26 mouse cellular contexts compared by ENCODE assay signal in the genomic region with DNA sequence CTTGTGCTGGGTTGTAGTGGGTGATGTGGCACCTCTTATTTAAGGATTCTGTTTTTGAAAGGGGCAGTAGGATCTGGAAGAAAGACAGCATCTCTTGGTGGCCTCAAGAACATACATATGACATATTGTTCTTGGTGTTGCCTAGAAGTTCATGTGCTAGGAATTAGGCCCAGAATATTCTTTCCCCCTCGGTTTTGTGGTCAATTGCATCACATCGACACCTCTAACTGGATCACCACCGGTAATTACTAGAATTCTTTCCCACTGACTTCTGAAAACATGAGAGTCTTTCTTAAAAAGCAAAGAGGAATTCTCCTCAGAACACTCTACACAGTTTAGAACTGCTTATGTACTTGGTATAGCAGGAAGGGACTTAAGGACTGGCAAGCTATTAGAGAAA. TPM values are rescaled to one million over a fixed set of nuclear protein-coding genes. Genes with fewer than 3 reads are reported as not detected.
A peak's percentile ranks its signal among the peaks of the same experiment; 100 is the strongest.
DNase-seq lines count a peak whose midpoint lies in the region; ATAC-seq and TF ChIP-seq lines count a peak whose summit lies in the region.
"Had no signal": no experiment of that assay in that cellular context is flagged by ENCODE, and none has a peak within 500 bp of the region (broad histone marks: within the 10 kb centered on the region; RNA-seq: fewer than 3 reads in every experiment).

No protein-coding gene starts in this region.

- H3K27me3 ChIP-seq in heart, embryonic 12.5 days (replicated peaks), result no peaks in the 10 kb centered on the region
- no peaks in the 10 kb centered on the region for H3K27me3 ChIP-seq in lung, postnatal 0 days (replicated peaks; ENCODE audit: insufficient read depth, low read length)
- H3K27me3 ChIP-seq in kidney, embryonic 14.5 days (ENCODE audit: control insufficient read depth, insufficient read depth, low read length), result no peaks in the 10 kb centered on the region
- H3K27me3 ChIP-seq: embryonic facial prominence, embryonic 12.5 days; embryonic facial prominence, embryonic 15.5 days; forebrain, embryonic 12.5 days; forebrain, embryonic 15.5 days; heart, embryonic 15.5 days; hindbrain, embryonic 12.5 days; hindbrain, embryonic 15.5 days had no signal

- H3K9me3 ChIP-seq in heart, embryonic 12.5 days (replicated peaks), result no peaks in the 10 kb centered on the region
- no peaks in the 10 kb centered on the region for H3K9me3 ChIP-seq in lung, postnatal 0 days (ENCODE audit: low read length)
- no peaks in the 10 kb centered on the region for H3K9me3 ChIP-seq in kidney, embryonic 14.5 days (ENCODE audit: control insufficient read depth, low read length)
- H3K9me3 ChIP-seq: embryonic facial prominence, embryonic 12.5 days; embryonic facial prominence, embryonic 15.5 days; forebrain, embryonic 12.5 days; forebrain, embryonic 15.5 days; heart, embryonic 10.5 days; heart, embryonic 15.5 days; hindbrain, embryonic 12.5 days; hindbrain, embryonic 15.5 days had no signal

- no peak for DNase-seq in heart, adult 18-20 months
- no peak for DNase-seq in lung, postnatal 0 days (ENCODE audit: low spot score)
- no peak for DNase-seq in lung, postnatal 10 days
- DNase-seq: adrenal gland, adult 2 months; adrenal gland, postnatal 14 days; B cell, adult 2 months; cerebellum, adult 11 months; cerebellum, adult 2 months; cerebellum, adult 9-11 months; cerebellum, postnatal 25 days; gastrocnemius, postnatal 14 days had no signal

- no peak for TF ChIP-seq CTCF in lung, postnatal 0 days (IDR thresholded peaks at IDR 0.05)
- no peak for TF ChIP-seq CTCF in embryonic fibroblast, embryonic 13.5 days (IDR thresholded peaks at IDR 0.05; ENCODE audit: borderline replicate concordance, insufficient read depth, low read length)

- H3K27ac ChIP-seq in heart, embryonic 12.5 days (ENCODE audit: poor library complexity, severe bottlenecking), result peak overlapping the region; percentile 14; the same call in 1 of the 2 replicates
- no peak overlapping the region for H3K27ac ChIP-seq in lung, postnatal 0 days (ENCODE audit: low read length)
- H3K27ac ChIP-seq in embryonic fibroblast, embryonic 13.5 days (ENCODE audit: insufficient read depth, low read length), result peak overlapping the region; percentile 99
- H3K27ac ChIP-seq in kidney, embryonic 14.5 days (ENCODE audit: low read depth, low read length), result no peak overlapping the region
- H3K27ac ChIP-seq: embryonic facial prominence, embryonic 12.5 days; embryonic facial prominence, embryonic 15.5 days; forebrain, embryonic 12.5 days; forebrain, embryonic 15.5 days; hindbrain, embryonic 12.5 days; hindbrain, embryonic 15.5 days had no signal

- ATAC-seq in heart, embryonic 12.5 days (ENCODE audit: insufficient number of reproducible peaks, low FRiP score), result no peak
- ATAC-seq in lung, postnatal 0 days, result peak; percentile 7; the same call in 1 of the 2 replicates
- no peak for ATAC-seq in activated CD4-positive, CD25-positive, alpha-beta regulatory T cell, adult 4 months
- ATAC-seq in kidney, embryonic 14.5 days (ENCODE audit: low FRiP score, low TSS enrichment), result no peak
- ATAC-seq: CD4-positive, CD25-positive, alpha-beta regulatory T cell, adult 4 months; forebrain, embryonic 15.5 days had no signal

- WGBS in heart, embryonic 12.5 days, result 62% methylated on average over 3 of the region's 3 CpGs
- WGBS in lung, postnatal 0 days, result 57% methylated on average over 3 of the region's 3 CpGs
- 90% methylated on average over 3 of the region's 3 CpGs for WGBS in kidney, embryonic 14.5 days

- no peak overlapping the region for H3K9ac ChIP-seq in heart, embryonic 12.5 days
- H3K9ac ChIP-seq in lung, postnatal 0 days (replicated peaks; ENCODE audit: low read depth), result no peak overlapping the region
- no peak overlapping the region for H3K9ac ChIP-seq in kidney, embryonic 14.5 days (ENCODE audit: low read depth, low read length)
- H3K9ac ChIP-seq: embryonic facial prominence, embryonic 12.5 days; embryonic facial prominence, embryonic 15.5 days; forebrain, embryonic 12.5 days; forebrain, embryonic 15.5 days; heart, embryonic 15.5 days; hindbrain, embryonic 12.5 days; hindbrain, embryonic 15.5 days had no signal

- no peak overlapping the region for H3K4me3 ChIP-seq in heart, embryonic 12.5 days
- H3K4me3 ChIP-seq in lung, postnatal 0 days (ENCODE audit: low read depth, low read length), result no peak overlapping the region
- no peak overlapping the region for H3K4me3 ChIP-seq in embryonic fibroblast, embryonic 13.5 days (ENCODE audit: insufficient read depth, low read length)
- H3K4me3 ChIP-seq in kidney, embryonic 14.5 days (ENCODE audit: low read length), result no peak overlapping the region
- H3K4me3 ChIP-seq: embryonic facial prominence, embryonic 12.5 days; embryonic facial prominence, embryonic 15.5 days; erythroblast, embryonic 14.5 days; forebrain, embryonic 12.5 days; forebrain, embryonic 15.5 days; heart, embryonic 10.5 days; heart, embryonic 15.5 days; hindbrain, embryonic 12.5 days; hindbrain, embryonic 15.5 days had no signal

- H3K4me1 ChIP-seq in heart, embryonic 12.5 days (replicated peaks), result peaks cover 79% of the 10 kb centered on the region
- peaks cover 12% of the 10 kb centered on the region; the same call in 1 of the 2 replicates for H3K4me1 ChIP-seq in lung, postnatal 0 days (ENCODE audit: insufficient read depth, low read depth, low read length)
- peaks cover 46% of the 10 kb centered on the region for H3K4me1 ChIP-seq in embryonic fibroblast, embryonic 13.5 days (ENCODE audit: control insufficient read depth, insufficient read depth, low read length)
- 0 out of 2 replicates have a peak, but pooled peaks cover 5% of the 10 kb centered on the region for H3K4me1 ChIP-seq in kidney, embryonic 14.5 days (ENCODE audit: control insufficient read depth, insufficient read depth, low read length)
- H3K4me1 ChIP-seq: forebrain, embryonic 15.5 days had no signal

- no peak for TF ChIP-seq EP300 in lung, postnatal 0 days (IDR thresholded peaks at IDR 0.05)

- H3K36me3 ChIP-seq in heart, embryonic 12.5 days, result no peaks in the 10 kb centered on the region
- no peaks in the 10 kb centered on the region for H3K36me3 ChIP-seq in lung, postnatal 0 days (ENCODE audit: insufficient read depth, low read length)
- no peaks in the 10 kb centered on the region for H3K36me3 ChIP-seq in kidney, embryonic 14.5 days (ENCODE audit: control insufficient read depth, insufficient read depth, low read length)
- H3K36me3 ChIP-seq: embryonic facial prominence, embryonic 12.5 days; embryonic facial prominence, embryonic 15.5 days; forebrain, embryonic 12.5 days; forebrain, embryonic 15.5 days; heart, embryonic 10.5 days; heart, embryonic 15.5 days; hindbrain, embryonic 12.5 days; hindbrain, embryonic 15.5 days had no signal

- no peak overlapping the region for H3K4me2 ChIP-seq in heart, embryonic 12.5 days
- H3K4me2 ChIP-seq in lung, postnatal 0 days (replicated peaks; ENCODE audit: low read depth, low read length), result no peak overlapping the region
- H3K4me2 ChIP-seq in kidney, embryonic 14.5 days (replicated peaks; ENCODE audit: low read depth, low read length), result no peak overlapping the region
- H3K4me2 ChIP-seq: embryonic facial prominence, embryonic 12.5 days; embryonic facial prominence, embryonic 15.5 days; forebrain, embryonic 12.5 days; forebrain, embryonic 15.5 days; heart, embryonic 15.5 days; hindbrain, embryonic 12.5 days; hindbrain, embryonic 15.5 days had no signal

- TF ChIP-seq POLR2A in embryonic fibroblast, embryonic 13.5 days (IDR thresholded peaks at IDR 0.05; ENCODE audit: low read depth, low read length), result no peak

RNA-seq across cellular contexts. Expression of a gene that starts 34.3 kb away (rescaled TPM):
- 50.0 and 58.0 TPM in 2 replicates for polyA plus RNA-seq in heart, embryonic 12.5 days (2016; fragmentation: Nextera tagmentation; extraction: Ambion mirVana)
- 10 to 100 TPM; 20.7 to 25.2 TPM for total RNA-seq in heart, adult 18-20 months (2021)
- 36.8 and 42.7 TPM in 2 replicates for polyA plus RNA-seq in lung, postnatal 0 days (2015; fragmentation: Nextera tagmentation; extraction: Ambion mirVana)
- polyA plus RNA-seq in embryonic fibroblast, embryonic 13.5 days (2011; ENCODE audit: insufficient read length, low read depth, missing spikeins), result 256 and 360 TPM in 2 replicates
- polyA plus RNA-seq in activated CD4-positive, CD25-positive, alpha-beta regulatory T cell, adult 4 months (2017; shearing (Covaris generic)), result 10 to 100 TPM; 15.5 to 16.8 TPM
- polyA plus RNA-seq in kidney, embryonic 14.5 days (2014; fragmentation: Nextera tagmentation; extraction: Ambion mirVana), result 36.9 and 49.2 TPM in 2 replicates
- total RNA-seq: MEL had no signal
- polyA plus RNA-seq: erythroblast, embryonic 14.5 days had no signal

Comparison
In these comparisons a context has a peak if more than half of its experiments do, and no peak if none do; other contexts are left out.
1. H3K27ac ChIP-seq: peak in heart, embryonic 12.5 days (single experiment) and embryonic fibroblast, embryonic 13.5 days (single experiment); none in lung, postnatal 0 days (single experiment) and kidney, embryonic 14.5 days (single experiment).